ENCODE assay signal across 21 mouse cellular contexts in the genomic region with DNA sequence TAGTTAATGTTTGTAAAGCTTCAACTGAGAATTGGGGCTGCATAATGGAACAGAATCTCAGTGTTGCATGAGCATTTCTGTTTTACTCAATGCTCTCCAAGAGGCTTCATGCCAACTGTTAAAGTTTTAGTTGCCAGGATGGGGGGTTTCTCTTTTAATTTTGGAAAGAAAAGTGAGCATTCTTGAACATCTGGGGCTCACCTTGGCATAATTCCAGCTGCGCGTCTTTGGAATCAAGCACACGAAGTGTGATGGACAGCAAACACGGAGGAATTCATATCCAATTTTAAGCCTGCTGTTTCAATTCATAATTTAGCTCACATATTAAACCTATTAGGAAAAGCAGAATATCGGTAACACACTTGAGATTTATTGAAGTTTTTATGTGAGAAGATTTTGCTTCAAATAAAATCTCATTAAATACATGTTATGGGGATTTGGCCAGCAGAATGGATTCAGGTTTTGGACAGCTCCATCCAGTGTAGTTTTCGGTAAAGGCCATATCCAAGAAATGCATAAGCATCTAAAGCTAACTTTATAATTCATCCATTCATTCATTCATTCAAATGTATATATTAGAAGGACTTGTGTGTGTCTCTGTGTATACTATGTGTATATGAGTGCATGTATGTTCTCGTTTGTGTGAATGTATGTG.
DNase-seq lines count a peak whose midpoint lies in the region; ATAC-seq and TF ChIP-seq lines count a peak whose summit lies in the region.
"Had no signal": no experiment of that assay in that cellular context is flagged by ENCODE, and none has a peak within 500 bp of the region (broad histone marks: within the 10 kb centered on the region; RNA-seq: fewer than 3 reads in every experiment).

No protein-coding gene starts in this region.

- H3K27me3 ChIP-seq in hindbrain, postnatal 0 days (ENCODE audit: insufficient read depth, low read length), result no peaks in the 10 kb centered on the region
- no peaks in the 10 kb centered on the region for H3K27me3 ChIP-seq in hindbrain, embryonic 11.5 days (ENCODE audit: control insufficient read depth, insufficient read depth, low read length)
- no peaks in the 10 kb centered on the region for H3K27me3 ChIP-seq in lung, embryonic 14.5 days (ENCODE audit: insufficient read depth, low read length)
- H3K27me3 ChIP-seq: embryonic facial prominence, embryonic 13.5 days; heart, embryonic 12.5 days; hindbrain, embryonic 15.5 days had no signal

- peak; percentile 9 for DNase-seq in cerebellum, postnatal 10 days
- peak; percentile 8 for DNase-seq in hindbrain, postnatal 0 days (ENCODE audit: low spot score)
- no peak for DNase-seq in hindbrain, embryonic 11.5 days (ENCODE audit: low spot score)
- DNase-seq in lung, embryonic 14.5 days, result peak; percentile 79
- no peak for DNase-seq in lung, postnatal 4 days
- DNase-seq in 3T3-L1 (ENCODE audit: low read depth, low spot score), result peak; percentile 3
- no peak for DNase-seq in retina, embryonic 14.5 days (ENCODE audit: low spot score)
- DNase-seq: adrenal gland, adult 2 months; adrenal gland, postnatal 25 days; cerebellum, adult 11 months; cerebellum, adult 8-10 months; cerebellum, postnatal 25 days; gastrocnemius, adult 2 months; gastrocnemius, postnatal 25 days had no signal

- no peaks in the 10 kb centered on the region for H3K36me3 ChIP-seq in hindbrain, postnatal 0 days (ENCODE audit: insufficient read depth, low read length)
- no peaks in the 10 kb centered on the region for H3K36me3 ChIP-seq in hindbrain, embryonic 11.5 days (ENCODE audit: control insufficient read depth, insufficient read depth, low read length)
- H3K36me3 ChIP-seq in lung, embryonic 14.5 days (ENCODE audit: insufficient read depth), result no peaks in the 10 kb centered on the region
- H3K36me3 ChIP-seq: embryonic facial prominence, embryonic 13.5 days; forebrain, embryonic 10.5 days; heart, embryonic 12.5 days; hindbrain, embryonic 10.5 days; hindbrain, embryonic 15.5 days had no signal

- WGBS in hindbrain, postnatal 0 days, result 58% methylated on average over 7 of the region's 7 CpGs
- WGBS in hindbrain, embryonic 11.5 days, result 92% methylated on average over 7 of the region's 7 CpGs
- WGBS in lung, embryonic 14.5 days, result 52% methylated on average over 7 of the region's 7 CpGs

- no peak for ATAC-seq in cerebellum, adult (ENCODE audit: insufficient number of reproducible peaks, low FRiP score, low TSS enrichment)
- no peak for ATAC-seq in hindbrain, postnatal 0 days
- ATAC-seq in hindbrain, embryonic 11.5 days (ENCODE audit: low FRiP score), result no peak
- no peak for ATAC-seq in lung, embryonic 14.5 days (ENCODE audit: insufficient read depth)
- ATAC-seq: inflammation-experienced regulatory T-cells, adult 6 months had no signal

- no peaks in the 10 kb centered on the region for H3K4me1 ChIP-seq in hindbrain, postnatal 0 days (ENCODE audit: insufficient read depth, low read length)
- no peaks in the 10 kb centered on the region for H3K4me1 ChIP-seq in hindbrain, embryonic 11.5 days (replicated peaks; ENCODE audit: control insufficient read depth, insufficient read depth, low read length)
- no peaks in the 10 kb centered on the region for H3K4me1 ChIP-seq in lung, embryonic 14.5 days (ENCODE audit: insufficient read depth)
- H3K4me1 ChIP-seq: embryonic facial prominence, embryonic 13.5 days; forebrain, embryonic 10.5 days; heart, embryonic 12.5 days; hindbrain, embryonic 10.5 days; hindbrain, embryonic 15.5 days had no signal

- no peak for TF ChIP-seq CTCF in hindbrain, postnatal 0 days (IDR thresholded peaks at IDR 0.05; ENCODE audit: low read depth)
- no peak for TF ChIP-seq CTCF in lung, embryonic 14.5 days (IDR thresholded peaks at IDR 0.05; ENCODE audit: low read depth)

- no peak overlapping the region for H3K9ac ChIP-seq in hindbrain, postnatal 0 days (replicated peaks; ENCODE audit: low read length)
- no peak overlapping the region for H3K9ac ChIP-seq in hindbrain, embryonic 11.5 days (ENCODE audit: low read depth, low read length)
- H3K9ac ChIP-seq in lung, embryonic 14.5 days, result no peak overlapping the region
- H3K9ac ChIP-seq: embryonic facial prominence, embryonic 13.5 days; heart, embryonic 12.5 days; hindbrain, embryonic 15.5 days had no signal

- H3K27ac ChIP-seq in hindbrain, postnatal 0 days, result no peak overlapping the region
- H3K27ac ChIP-seq in hindbrain, embryonic 11.5 days (ENCODE audit: low read depth, low read length), result no peak overlapping the region
- no peak overlapping the region for H3K27ac ChIP-seq in lung, embryonic 14.5 days (ENCODE audit: low read depth)
- H3K27ac ChIP-seq: embryonic facial prominence, embryonic 13.5 days; forebrain, embryonic 10.5 days; gastrocnemius, adult 2 months; hindbrain, embryonic 10.5 days; hindbrain, embryonic 15.5 days had no signal

- no peaks in the 10 kb centered on the region for H3K9me3 ChIP-seq in hindbrain, postnatal 0 days (ENCODE audit: low read length)
- H3K9me3 ChIP-seq in hindbrain, embryonic 11.5 days (ENCODE audit: control insufficient read depth, low read length), result no peaks in the 10 kb centered on the region
- H3K9me3 ChIP-seq in lung, embryonic 14.5 days (ENCODE audit: low read depth, low read length), result 0 out of 2 replicates have a peak, but pooled peaks cover 2% of the 10 kb centered on the region
- H3K9me3 ChIP-seq: forebrain, embryonic 10.5 days; heart, embryonic 12.5 days; hindbrain, embryonic 10.5 days; hindbrain, embryonic 15.5 days had no signal

- H3K4me3 ChIP-seq in hindbrain, postnatal 0 days (ENCODE audit: low read length), result no peak overlapping the region
- H3K4me3 ChIP-seq in hindbrain, embryonic 11.5 days (ENCODE audit: low read depth, low read length), result no peak overlapping the region
- H3K4me3 ChIP-seq in lung, embryonic 14.5 days (ENCODE audit: low read depth, low read length), result no peak overlapping the region
- H3K4me3 ChIP-seq: embryonic facial prominence, embryonic 13.5 days; forebrain, embryonic 10.5 days; gastrocnemius, adult 2 months; heart, embryonic 12.5 days; hindbrain, embryonic 10.5 days; hindbrain, embryonic 15.5 days had no signal

- H3K4me2 ChIP-seq in hindbrain, postnatal 0 days (ENCODE audit: low read depth, low read length), result no peak overlapping the region
- H3K4me2 ChIP-seq in hindbrain, embryonic 11.5 days (replicated peaks; ENCODE audit: low read depth, low read length), result no peak overlapping the region
- H3K4me2 ChIP-seq in lung, embryonic 14.5 days, result no peak overlapping the region
- H3K4me2 ChIP-seq: embryonic facial prominence, embryonic 13.5 days; heart, embryonic 12.5 days; hindbrain, embryonic 15.5 days had no signal

Comparison
In these comparisons a context has a peak if more than half of its experiments do, and no peak if none do; other contexts are left out.
1. DNase-seq: peak in cerebellum, postnatal 10 days (2 of 2), hindbrain, postnatal 0 days (single experiment), lung, embryonic 14.5 days (single experiment) and 3T3-L1 (single experiment); none in hindbrain, embryonic 11.5 days (single experiment), lung, postnatal 4 days (0 of 2) and retina, embryonic 14.5 days (single experiment).